12 mouse cellular contexts compared by ENCODE assay signal in the genomic region with DNA sequence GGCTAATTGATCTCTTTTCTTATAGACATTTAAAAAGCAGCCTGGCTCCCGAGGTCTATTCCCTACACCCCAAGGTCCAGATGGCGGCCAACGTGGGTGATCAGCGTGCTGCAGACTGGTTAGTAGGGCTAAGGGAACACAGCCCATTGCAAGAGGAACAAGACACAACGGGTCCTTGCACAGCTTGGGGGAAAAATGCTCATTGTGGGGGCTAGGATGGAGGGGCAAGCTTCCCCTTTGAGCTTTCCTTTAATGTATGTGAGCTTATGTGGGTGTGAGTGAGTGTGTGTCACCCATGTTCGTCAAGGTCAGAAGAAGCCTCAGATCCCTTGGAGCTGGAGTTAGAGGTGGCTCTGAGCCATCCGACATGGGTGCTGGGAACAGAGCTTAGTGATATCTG. TPM values are rescaled to one million over a fixed set of nuclear protein-coding genes. Genes with fewer than 3 reads are reported as not detected.
DNase-seq lines count a peak whose midpoint lies in the region; ATAC-seq and TF ChIP-seq lines count a peak whose summit lies in the region.
"Had no signal": no experiment of that assay in that cellular context is flagged by ENCODE, and none has a peak within 500 bp of the region (broad histone marks: within the 10 kb centered on the region; RNA-seq: fewer than 3 reads in every experiment).

No protein-coding gene starts in this region.

- no peak for ATAC-seq in forebrain, embryonic 16.5 days
- no peak for ATAC-seq in kidney, embryonic 14.5 days (ENCODE audit: low FRiP score, low TSS enrichment)
- no peak for ATAC-seq in kidney, embryonic 16.5 days (ENCODE audit: low FRiP score, low TSS enrichment)
- ATAC-seq in G1E (ENCODE audit: extremely low read depth, insufficient number of reproducible peaks, low FRiP score, poor library complexity, severe bottlenecking), result no peak
- ATAC-seq in liver, embryonic 13.5 days (ENCODE audit: low read depth), result no peak
- ATAC-seq: Patski had no signal

- peaks cover 64% of the 10 kb centered on the region for H3K36me3 ChIP-seq in forebrain, embryonic 10.5 days (replicated peaks)
- peaks cover 42% of the 10 kb centered on the region for H3K36me3 ChIP-seq in forebrain, embryonic 16.5 days (ENCODE audit: control insufficient read depth, insufficient read depth)
- peaks cover 57% of the 10 kb centered on the region for H3K36me3 ChIP-seq in kidney, embryonic 14.5 days (ENCODE audit: control insufficient read depth, insufficient read depth, low read length)
- H3K36me3 ChIP-seq in kidney, embryonic 16.5 days (ENCODE audit: insufficient read depth, low read length), result peaks cover 52% of the 10 kb centered on the region
- peaks cover 74% of the 10 kb centered on the region for H3K36me3 ChIP-seq in G1E (replicated peaks)
- H3K36me3 ChIP-seq in liver, embryonic 13.5 days, result peaks cover 58% of the 10 kb centered on the region

- no peaks in the 10 kb centered on the region for H3K9me3 ChIP-seq in forebrain, embryonic 10.5 days
- no peaks in the 10 kb centered on the region for H3K9me3 ChIP-seq in forebrain, embryonic 16.5 days (ENCODE audit: control insufficient read depth, low read length)
- H3K9me3 ChIP-seq in kidney, embryonic 14.5 days (ENCODE audit: control insufficient read depth, low read length), result no peaks in the 10 kb centered on the region
- no peaks in the 10 kb centered on the region for H3K9me3 ChIP-seq in kidney, embryonic 16.5 days (ENCODE audit: low read length)
- no peaks in the 10 kb centered on the region for H3K9me3 ChIP-seq in G1E (replicated peaks)
- no peaks in the 10 kb centered on the region for H3K9me3 ChIP-seq in liver, embryonic 13.5 days (replicated peaks)

- H3K4me1 ChIP-seq in forebrain, embryonic 10.5 days, result peaks cover 19% of the 10 kb centered on the region
- peaks cover 15% of the 10 kb centered on the region for H3K4me1 ChIP-seq in forebrain, embryonic 16.5 days (replicated peaks; ENCODE audit: control insufficient read depth, insufficient read depth, low read length)
- peaks cover 6% of the 10 kb centered on the region; the same call in 1 of the 2 replicates for H3K4me1 ChIP-seq in kidney, embryonic 14.5 days (ENCODE audit: control insufficient read depth, insufficient read depth, low read length)
- peaks cover 11% of the 10 kb centered on the region for H3K4me1 ChIP-seq in kidney, embryonic 16.5 days (ENCODE audit: insufficient read depth, low read length)
- peaks cover 63% of the 10 kb centered on the region for H3K4me1 ChIP-seq in G1E (ENCODE audit: insufficient read depth, low read depth, low read length)
- peaks cover 27% of the 10 kb centered on the region for H3K4me1 ChIP-seq in liver, embryonic 13.5 days (replicated peaks)

- peak overlapping the region; percentile 79; the same call in 1 of the 2 replicates for H3K4me3 ChIP-seq in forebrain, embryonic 10.5 days
- no peak overlapping the region for H3K4me3 ChIP-seq in forebrain, embryonic 16.5 days (replicated peaks; ENCODE audit: low read length)
- peak overlapping the region; percentile 86; the same call in 1 of the 2 replicates for H3K4me3 ChIP-seq in kidney, embryonic 14.5 days (ENCODE audit: low read length)
- no peak overlapping the region for H3K4me3 ChIP-seq in kidney, embryonic 16.5 days (ENCODE audit: low read length)
- H3K4me3 ChIP-seq in G1E (ENCODE audit: low read depth, low read length), result peak overlapping the region; percentile 25; the same call in 1 of the 2 replicates
- H3K4me3 ChIP-seq in liver, embryonic 13.5 days (replicated peaks), result peak overlapping the region; percentile 97; the same call in 1 of the 2 replicates

- intact Hi-C loops in left cerebral cortex, postnatal 10 days (cut with DNase I), result no loop called here

- TF ChIP-seq CTCF in G1E (IDR thresholded peaks at IDR 0.05; ENCODE audit: low read depth, low read length), result no peak

- WGBS in forebrain, embryonic 10.5 days, result 93% methylated on average over 7 of the region's 7 CpGs
- 91% methylated on average over 7 of the region's 7 CpGs for WGBS in forebrain, embryonic 16.5 days
- 93% methylated on average over 7 of the region's 7 CpGs for WGBS in kidney, embryonic 14.5 days
- WGBS in kidney, embryonic 16.5 days, result 95% methylated on average over 7 of the region's 7 CpGs
- WGBS in liver, embryonic 13.5 days (ENCODE audit: insufficient replicate concordance), result 88% methylated on average over 7 of the region's 7 CpGs

- DNase-seq in forebrain, embryonic 10.5 days (ENCODE audit: extremely low spot score, low spot score), result no peak
- no peak for DNase-seq in G1E (ENCODE audit: low spot score)
- no peak for DNase-seq in liver, embryonic 13.5 days
- DNase-seq in left cerebral cortex, postnatal 10 days (ENCODE audit: extremely low spot score in 1 of 2, low spot score in 2 of 2), result no peak
- DNase-seq in left cerebral cortex, adult 11 months (ENCODE audit: low spot score), result no peak
- DNase-seq: adrenal gland, postnatal 36 days; kidney, adult 11 months had no signal

- H3K27me3 ChIP-seq in forebrain, embryonic 10.5 days (ENCODE audit: poor library complexity, severe bottlenecking), result no peaks in the 10 kb centered on the region
- no peaks in the 10 kb centered on the region for H3K27me3 ChIP-seq in forebrain, embryonic 16.5 days (replicated peaks; ENCODE audit: control insufficient read depth, insufficient read depth, low read length)
- no peaks in the 10 kb centered on the region for H3K27me3 ChIP-seq in kidney, embryonic 14.5 days (ENCODE audit: control insufficient read depth, insufficient read depth, low read length)
- no peaks in the 10 kb centered on the region for H3K27me3 ChIP-seq in kidney, embryonic 16.5 days (ENCODE audit: insufficient read depth, low read length)
- no peaks in the 10 kb centered on the region for H3K27me3 ChIP-seq in G1E (ENCODE audit: insufficient read depth, low read length)
- no peaks in the 10 kb centered on the region for H3K27me3 ChIP-seq in liver, embryonic 13.5 days
- H3K27me3 ChIP-seq: Patski had no signal

- no peak overlapping the region for H3K27ac ChIP-seq in forebrain, embryonic 10.5 days
- no peak overlapping the region for H3K27ac ChIP-seq in forebrain, embryonic 16.5 days (ENCODE audit: low read length)
- no peak overlapping the region for H3K27ac ChIP-seq in kidney, embryonic 14.5 days (ENCODE audit: low read depth, low read length)
- no peak overlapping the region for H3K27ac ChIP-seq in kidney, embryonic 16.5 days (ENCODE audit: low read length)
- no peak overlapping the region for H3K27ac ChIP-seq in liver, embryonic 13.5 days
- H3K27ac ChIP-seq: left cerebral cortex, adult 2 months had no signal

- H3K4me2 ChIP-seq in forebrain, embryonic 16.5 days (ENCODE audit: low read length), result no peak overlapping the region
- H3K4me2 ChIP-seq in kidney, embryonic 14.5 days (replicated peaks; ENCODE audit: low read depth, low read length), result no peak overlapping the region
- no peak overlapping the region for H3K4me2 ChIP-seq in kidney, embryonic 16.5 days (replicated peaks; ENCODE audit: low read depth, low read length)
- peak overlapping the region; percentile 96 for H3K4me2 ChIP-seq in liver, embryonic 13.5 days

- H3K9ac ChIP-seq in forebrain, embryonic 16.5 days (replicated peaks; ENCODE audit: low read depth, low read length), result no peak overlapping the region
- no peak overlapping the region; the same call in 1 of the 2 replicates for H3K9ac ChIP-seq in kidney, embryonic 14.5 days (ENCODE audit: low read depth, low read length)
- no peak overlapping the region for H3K9ac ChIP-seq in kidney, embryonic 16.5 days (replicated peaks; ENCODE audit: low read length)
- no peak overlapping the region for H3K9ac ChIP-seq in liver, embryonic 13.5 days

RNA-seq across cellular contexts. Expression of gene Leng8, which starts 1.8 kb away (rescaled TPM):
- 60.6 and 61.5 TPM in 2 replicates for polyA plus RNA-seq in forebrain, embryonic 10.5 days (2016; fragmentation: Nextera tagmentation; extraction: Ambion mirVana)
- polyA plus RNA-seq in forebrain, embryonic 16.5 days (2015; fragmentation: Nextera tagmentation; extraction: Ambion mirVana), result 68.6 and 95.7 TPM in 2 replicates
- 45.0 and 48.7 TPM in 2 replicates for polyA plus RNA-seq in kidney, embryonic 14.5 days (2014; fragmentation: Nextera tagmentation; extraction: Ambion mirVana)
- 59.7 and 74.2 TPM in 2 replicates for polyA plus RNA-seq in kidney, embryonic 16.5 days (2015; fragmentation: Nextera tagmentation; extraction: Ambion mirVana)
- total RNA-seq in G1E (2014; fragmentation: Nextera tagmentation) (125 and 154 TPM in 2 replicates), G1E (2017) (37.5 and 40.8 TPM in 2 replicates)
- 132 and 135 TPM in 2 replicates for polyA plus RNA-seq in G1E (2012)
- polyA plus RNA-seq in liver, embryonic 13.5 days (2015; fragmentation: Nextera tagmentation; extraction: Ambion mirVana), result 16.3 and 22.9 TPM in 2 replicates
- total RNA-seq in left cerebral cortex, postnatal 10 days (2021), result 100 to 1,000 TPM; 160 to 166 TPM

RNA-seq across cellular contexts. Expression of gene Leng9, which starts 11.5 kb away (rescaled TPM):
- 1.7 and 1.8 TPM in 2 replicates for polyA plus RNA-seq in forebrain, embryonic 10.5 days (2016; fragmentation: Nextera tagmentation; extraction: Ambion mirVana)
- 5.4 and 6.4 TPM in 2 replicates for polyA plus RNA-seq in forebrain, embryonic 16.5 days (2015; fragmentation: Nextera tagmentation; extraction: Ambion mirVana)
- polyA plus RNA-seq in kidney, embryonic 14.5 days (2014; fragmentation: Nextera tagmentation; extraction: Ambion mirVana), result 1.8 and 2.5 TPM in 2 replicates
- 3.6 and 4.3 TPM in 2 replicates for polyA plus RNA-seq in kidney, embryonic 16.5 days (2015; fragmentation: Nextera tagmentation; extraction: Ambion mirVana)
- total RNA-seq in G1E (2014; fragmentation: Nextera tagmentation) (4.6 and 5.4 TPM in 2 replicates), G1E (2017) (3.7 TPM in 2 replicates)
- polyA plus RNA-seq in G1E (2012), result 1.8 and 2.9 TPM in 2 replicates
- 0.83 and 0.88 TPM in 2 replicates for polyA plus RNA-seq in liver, embryonic 13.5 days (2015; fragmentation: Nextera tagmentation; extraction: Ambion mirVana)
- total RNA-seq in left cerebral cortex, postnatal 10 days (2021), result 1 to 10 TPM; 5.2 to 6.2 TPM

RNA-seq across cellular contexts. Expression of gene Ttyh1, which starts 19.5 kb away (rescaled TPM):
- 32.6 and 33.0 TPM in 2 replicates for polyA plus RNA-seq in forebrain, embryonic 10.5 days (2016; fragmentation: Nextera tagmentation; extraction: Ambion mirVana)
- polyA plus RNA-seq in forebrain, embryonic 16.5 days (2015; fragmentation: Nextera tagmentation; extraction: Ambion mirVana), result 97.4 and 115 TPM in 2 replicates
- polyA plus RNA-seq in kidney, embryonic 14.5 days (2014; fragmentation: Nextera tagmentation; extraction: Ambion mirVana), result 1.2 and 1.5 TPM in 2 replicates
- polyA plus RNA-seq in kidney, embryonic 16.5 days (2015; fragmentation: Nextera tagmentation; extraction: Ambion mirVana), result 2.4 and 2.7 TPM in 2 replicates
- total RNA-seq in G1E (2014; fragmentation: Nextera tagmentation), result not detected in 2 replicates
- total RNA-seq in G1E (2017), result 0.06 and 0.11 TPM in 2 replicates
- polyA plus RNA-seq in G1E (2012), result not detected in 2 replicates
- polyA plus RNA-seq in liver, embryonic 13.5 days (2015; fragmentation: Nextera tagmentation; extraction: Ambion mirVana), result 0.36 and 0.52 TPM in 2 replicates
- 100 to 1,000 TPM; 570 to 685 TPM for total RNA-seq in left cerebral cortex, postnatal 10 days (2021)

RNA-seq across cellular contexts. Expression of gene Cdc42ep5, which starts 26.0 kb away (rescaled TPM):
- polyA plus RNA-seq in forebrain, embryonic 10.5 days (2016; fragmentation: Nextera tagmentation; extraction: Ambion mirVana), result 18.3 and 22.1 TPM in 2 replicates
- 3.4 and 3.8 TPM in 2 replicates for polyA plus RNA-seq in forebrain, embryonic 16.5 days (2015; fragmentation: Nextera tagmentation; extraction: Ambion mirVana)
- polyA plus RNA-seq in kidney, embryonic 14.5 days (2014; fragmentation: Nextera tagmentation; extraction: Ambion mirVana), result 30.3 and 34.3 TPM in 2 replicates
- 36.5 and 43.2 TPM in 2 replicates for polyA plus RNA-seq in kidney, embryonic 16.5 days (2015; fragmentation: Nextera tagmentation; extraction: Ambion mirVana)
- total RNA-seq in G1E (2014; fragmentation: Nextera tagmentation), result 1.3 TPM in 1 of 2 replicates, not detected in the other
- 0.33 and 0.52 TPM in 2 replicates for total RNA-seq in G1E (2017)
- polyA plus RNA-seq in G1E (2012), result 0.62 and 0.83 TPM in 2 replicates
- 8.0 and 8.5 TPM in 2 replicates for polyA plus RNA-seq in liver, embryonic 13.5 days (2015; fragmentation: Nextera tagmentation; extraction: Ambion mirVana)
- 1 to 10 TPM; 3.3 to 3.4 TPM for total RNA-seq in left cerebral cortex, postnatal 10 days (2021)

Comparison
In these comparisons a context has a peak if more than half of its experiments do, and no peak if none do; other contexts are left out.
1. H3K4me3 ChIP-seq: peak in forebrain, embryonic 10.5 days (single experiment), kidney, embryonic 14.5 days (single experiment), G1E (single experiment) and liver, embryonic 13.5 days (single experiment); none in forebrain, embryonic 16.5 days (single experiment) and kidney, embryonic 16.5 days (single experiment).